8 mouse cellular contexts compared by ENCODE assay signal in genomic region chr19:46044271-46044992, GRCm38 (mm10). TPM values are rescaled to one million over a fixed set of nuclear protein-coding genes. Genes with fewer than 3 reads are reported as not detected.
DNase-seq lines count a peak whose midpoint lies in the region; ATAC-seq and TF ChIP-seq lines count a peak whose summit lies in the region.

Pprc1 (plus strand) TSS chr19:46044886.

- H3K4me1 ChIP-seq in liver, adult 2 months (ENCODE audit: control insufficient read depth, insufficient read depth, low read length), result peaks cover 17% of the 10 kb centered on the region
- peaks cover 62% of the 10 kb centered on the region for H3K4me1 ChIP-seq in forebrain, embryonic 15.5 days

- H3K79me2 ChIP-seq in liver, adult 2 months (ENCODE audit: control insufficient read depth, insufficient read depth, low read length), result peaks cover 14% of the 10 kb centered on the region; the same call in 1 of the 2 replicates

- WGBS in liver, adult 2 months, result under 1% methylated on average over 34 of the region's 34 CpGs
- under 1% methylated on average over 34 of the region's 34 CpGs for WGBS in forebrain, embryonic 15.5 days

- peak within 1 kb of the TSS; percentile 99 for H3K4me2 ChIP-seq in forebrain, embryonic 15.5 days (replicated peaks)

- DNase-seq in liver, adult 2 months (ENCODE audit: extremely low read depth, low read depth, low spot score), result peak; percentile 39
- DNase-seq in liver, result no peak
- peak; percentile 89 for DNase-seq in brain, adult 2 months (ENCODE audit: low read depth, low spot score)
- no peak for DNase-seq in layer of hippocampus, postnatal 36 days
- no peak for DNase-seq in ovary, adult 18-20 months (ENCODE audit: low spot score)

- no peak for TF ChIP-seq POLR2A in liver, adult 2 months (IDR thresholded peaks at IDR 0.05; ENCODE audit: extremely low read depth, insufficient read depth, low read length)

- no peaks in the 10 kb centered on the region for H3K9me3 ChIP-seq in forebrain, embryonic 15.5 days

- H3K27me3 ChIP-seq in liver, adult 2 months (ENCODE audit: control insufficient read depth, insufficient read depth, low read length), result no peaks in the 10 kb centered on the region
- H3K27me3 ChIP-seq in forebrain, embryonic 15.5 days, result no peaks in the 10 kb centered on the region

- H3K27ac ChIP-seq in liver, adult 2 months (replicated peaks; ENCODE audit: insufficient read depth, low read depth, low read length), result peak within 1 kb of the TSS; percentile 86
- peak within 1 kb of the TSS; percentile 99 for H3K27ac ChIP-seq in forebrain, embryonic 15.5 days (replicated peaks)

- peak within 1 kb of the TSS; percentile 81 for H3K9ac ChIP-seq in liver, adult 2 months (ENCODE audit: low read depth, low read length)
- peak within 1 kb of the TSS; percentile 99 for H3K9ac ChIP-seq in forebrain, embryonic 15.5 days (replicated peaks)

- TF ChIP-seq CTCF in liver, adult 2 months (IDR thresholded peaks at IDR 0.05; ENCODE audit: low read depth, low read length), result no peak

- peak within 1 kb of the TSS; percentile 79 for H3K4me3 ChIP-seq in liver, adult 2 months (ENCODE audit: insufficient read depth, low read depth, low read length)
- peak within 1 kb of the TSS; percentile 99 for H3K4me3 ChIP-seq in forebrain, embryonic 15.5 days

- ATAC-seq in forebrain, embryonic 15.5 days (replicated peaks), result no peak; the same call in 1 of the 2 replicates
- ATAC-seq in hematopoietic stem cell, adult 5-6 weeks (replicated peaks in 1 of 2; ENCODE audit: insufficient read depth in 1 of 2, low FRiP score in 2 of 2, low TSS enrichment in 1 of 2, low read depth in 1 of 2, poor library complexity in 2 of 2, severe bottlenecking in 2 of 2), result no peak
- ATAC-seq in megakaryocyte-erythroid progenitor cell, adult 5-6 weeks (replicated peaks; ENCODE audit: low FRiP score, low TSS enrichment, poor library complexity, severe bottlenecking), result no peak

- H3K36me3 ChIP-seq in liver, adult 2 months (ENCODE audit: control insufficient read depth, insufficient read depth, low read length), result no peaks in the 10 kb centered on the region
- no peaks in the 10 kb centered on the region for H3K36me3 ChIP-seq in forebrain, embryonic 15.5 days

RNA-seq across cellular contexts. Expression of gene Pprc1, which starts in this region (rescaled TPM):
- total RNA-seq in liver, adult 2 months (2014; rRNA removed), result 1.1 and 2.1 TPM in 2 replicates
- polyA plus RNA-seq in liver, adult 2 months (2012; rRNA removed), result 5.0 and 11.7 TPM in 2 replicates
- polyA plus RNA-seq in forebrain, embryonic 15.5 days (2015; fragmentation: Nextera tagmentation; extraction: Ambion mirVana), result 17.8 and 20.1 TPM in 2 replicates
- total RNA-seq in hematopoietic stem cell, adult 5-6 weeks (2017), result 21.3 and 24.6 TPM in 2 replicates
- total RNA-seq in layer of hippocampus, postnatal 36 days (2021), result 10 to 100 TPM; 29.7 to 30.9 TPM
- 139 and 168 TPM in 2 replicates for total RNA-seq in megakaryocyte-erythroid progenitor cell, adult 5-6 weeks (2014; fragmentation: Nextera tagmentation)
- total RNA-seq in megakaryocyte-erythroid progenitor cell, adult 5-6 weeks (2017), result 21.3 and 28.9 TPM in 2 replicates

Comparison
In these comparisons a context has a peak if more than half of its experiments do, and no peak if none do; other contexts are left out.
1. DNase-seq: peak in liver, adult 2 months (single experiment) and brain, adult 2 months (single experiment); none in liver (single experiment), layer of hippocampus, postnatal 36 days (0 of 2) and ovary, adult 18-20 months (single experiment).